In the genomic region with DNA sequence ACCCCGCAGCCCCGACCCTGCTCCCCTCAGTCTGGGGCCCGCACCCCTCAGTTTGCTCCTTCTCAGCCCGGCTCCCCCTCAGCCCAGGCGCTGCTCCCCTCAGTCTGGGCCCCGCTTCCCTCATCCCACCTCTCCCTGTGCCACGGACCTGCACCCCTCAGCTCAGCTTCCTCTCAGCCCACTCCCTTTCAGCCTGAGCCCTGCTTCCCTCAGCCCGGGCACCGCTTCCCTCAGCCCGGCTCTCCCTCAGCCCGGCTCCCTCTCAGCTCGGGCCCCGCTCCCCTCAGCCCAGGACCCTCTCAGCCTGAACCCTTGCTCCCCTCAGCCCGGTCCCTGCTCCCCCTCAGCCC, we compare ENCODE assay signal across 8 mouse cellular contexts. TPM values are rescaled to one million over a fixed set of nuclear protein-coding genes. Genes with fewer than 3 reads are reported as not detected.
A peak's percentile ranks its signal among the peaks of the same experiment; 100 is the strongest.
DNase-seq lines count a peak whose midpoint lies in the region; ATAC-seq lines count a peak whose summit lies in the region.

No protein-coding gene starts in this region.

- peak; percentile 33 for ATAC-seq in heart, embryonic 15.5 days (replicated peaks; ENCODE audit: insufficient number of reproducible peaks, insufficient read depth, low FRiP score, low read depth)
- ATAC-seq in liver, embryonic 15.5 days (ENCODE audit: insufficient read depth): peak; percentile 22
- ATAC-seq in neural tube, embryonic 14.5 days (ENCODE audit: low read depth): no peak; the same call in 1 of the 2 replicates

- H3K4me2 ChIP-seq in heart, embryonic 15.5 days: peak overlapping the region; percentile 100
- H3K4me2 ChIP-seq in liver, embryonic 15.5 days: peak overlapping the region; percentile 100
- peak overlapping the region; percentile 65 for H3K4me2 ChIP-seq in neural tube, embryonic 14.5 days (ENCODE audit: low read depth, low read length)

- H3K4me3 ChIP-seq in heart, embryonic 15.5 days: peak overlapping the region; percentile 91
- H3K4me3 ChIP-seq in liver, embryonic 15.5 days (replicated peaks): peak overlapping the region; percentile 91
- peak overlapping the region; percentile 69 for H3K4me3 ChIP-seq in neural tube, embryonic 14.5 days (ENCODE audit: low read depth, low read length)

- no peaks in the 10 kb centered on the region for H3K27me3 ChIP-seq in heart, embryonic 15.5 days
- peaks cover 9% of the 10 kb centered on the region; the same call in 1 of the 2 replicates for H3K27me3 ChIP-seq in liver, embryonic 15.5 days
- H3K27me3 ChIP-seq in neural tube, embryonic 14.5 days (ENCODE audit: control insufficient read depth, insufficient read depth, low read length): no peaks in the 10 kb centered on the region

- H3K9me3 ChIP-seq in heart, embryonic 15.5 days (replicated peaks): no peaks in the 10 kb centered on the region
- H3K9me3 ChIP-seq in liver, embryonic 15.5 days (replicated peaks): no peaks in the 10 kb centered on the region
- H3K9me3 ChIP-seq in neural tube, embryonic 14.5 days (ENCODE audit: control insufficient read depth, low read length): no peaks in the 10 kb centered on the region

- H3K27ac ChIP-seq in heart, embryonic 15.5 days: peak overlapping the region; percentile 95
- peak overlapping the region; percentile 89 for H3K27ac ChIP-seq in liver, embryonic 15.5 days (replicated peaks)
- peak overlapping the region; percentile 90 for H3K27ac ChIP-seq in neural tube, embryonic 14.5 days (ENCODE audit: low read depth, low read length)

- H3K9ac ChIP-seq in heart, embryonic 15.5 days: peak overlapping the region; percentile 92
- H3K9ac ChIP-seq in liver, embryonic 15.5 days: peak overlapping the region; percentile 91
- H3K9ac ChIP-seq in neural tube, embryonic 14.5 days (replicated peaks; ENCODE audit: low read depth, low read length): peak overlapping the region; percentile 82

- WGBS in heart, embryonic 15.5 days: 2% methylated on average over 13 of the region's 14 CpGs
- 2% methylated on average over 14 of the region's 14 CpGs for WGBS in liver, embryonic 15.5 days (ENCODE audit: insufficient replicate concordance)
- WGBS in neural tube, embryonic 14.5 days: 0% methylated on average over 14 of the region's 14 CpGs

- peaks cover 9% of the 10 kb centered on the region for H3K4me1 ChIP-seq in heart, embryonic 15.5 days (replicated peaks)
- peaks cover 59% of the 10 kb centered on the region for H3K4me1 ChIP-seq in liver, embryonic 15.5 days (replicated peaks)
- peaks cover 8% of the 10 kb centered on the region; the same call in 1 of the 2 replicates for H3K4me1 ChIP-seq in neural tube, embryonic 14.5 days (ENCODE audit: control insufficient read depth, insufficient read depth, low read length)

- peak; percentile 23 for DNase-seq in embryo, embryonic 11.5 days (ENCODE audit: low read depth, low spot score)
- no peak for DNase-seq in embryo, embryonic 10.5 days (ENCODE audit: low spot score)
- peak; percentile 29 to 31 for DNase-seq in spleen, adult 18-20 months
- no peak for DNase-seq in spleen, adult 12 weeks (ENCODE audit: low spot score)
- DNase-seq in urinary bladder, adult 18-20 months (ENCODE audit: low spot score in 2 of 2): no peak

- H3K36me3 ChIP-seq in heart, embryonic 15.5 days: no peaks in the 10 kb centered on the region
- no peaks in the 10 kb centered on the region for H3K36me3 ChIP-seq in liver, embryonic 15.5 days (replicated peaks)
- H3K36me3 ChIP-seq in neural tube, embryonic 14.5 days (ENCODE audit: control insufficient read depth, insufficient read depth, low read length): no peaks in the 10 kb centered on the region

RNA-seq across cellular contexts. Expression of gene Sgpl1, which starts 0.7 kb away (rescaled TPM):
- polyA plus RNA-seq in heart, embryonic 15.5 days (2015; fragmentation: Nextera tagmentation; extraction: Ambion mirVana): 23.4 and 42.2 TPM in 2 replicates
- polyA plus RNA-seq in liver, embryonic 15.5 days (2015; fragmentation: Nextera tagmentation; extraction: Ambion mirVana): 17.8 and 19.3 TPM in 2 replicates
- 47.9 and 66.5 TPM in 2 replicates for polyA plus RNA-seq in neural tube, embryonic 14.5 days (2014; fragmentation: Nextera tagmentation; extraction: Ambion mirVana)

RNA-seq across cellular contexts. Expression of gene Tbata, which starts 25.0 kb away (rescaled TPM):
- polyA plus RNA-seq in heart, embryonic 15.5 days (2015; fragmentation: Nextera tagmentation; extraction: Ambion mirVana): 4.3 and 41.6 TPM in 2 replicates
- not detected in 2 replicates for polyA plus RNA-seq in liver, embryonic 15.5 days (2015; fragmentation: Nextera tagmentation; extraction: Ambion mirVana)
- not detected in 2 replicates for polyA plus RNA-seq in neural tube, embryonic 14.5 days (2014; fragmentation: Nextera tagmentation; extraction: Ambion mirVana)

RNA-seq across cellular contexts. Expression of gene Pcbd1, which starts 57.7 kb away (rescaled TPM):
- polyA plus RNA-seq in heart, embryonic 15.5 days (2015; fragmentation: Nextera tagmentation; extraction: Ambion mirVana): 53.0 and 59.8 TPM in 2 replicates
- polyA plus RNA-seq in liver, embryonic 15.5 days (2015; fragmentation: Nextera tagmentation; extraction: Ambion mirVana): 177 and 186 TPM in 2 replicates
- polyA plus RNA-seq in neural tube, embryonic 14.5 days (2014; fragmentation: Nextera tagmentation; extraction: Ambion mirVana): 38.2 and 51.2 TPM in 2 replicates

Comparison
In these comparisons a context has a peak if more than half of its experiments do, and no peak if none do; other contexts are left out.
1. DNase-seq: peak in embryo, embryonic 11.5 days (single experiment) and spleen, adult 18-20 months (2 of 2); none in embryo, embryonic 10.5 days (single experiment), spleen, adult 12 weeks (single experiment) and urinary bladder, adult 18-20 months (0 of 2).
2. Peak in every context shown above with its lines, with median percentiles within 50 percentile points of each other: H3K27ac ChIP-seq, H3K4me2 ChIP-seq, H3K4me3 ChIP-seq and H3K9ac ChIP-seq.